Mouse (Mus musculus) adrenal gland, postnatal 36 days (tissue): ENCODE data around the gene Blm. TPM values are rescaled to one million over a fixed set of nuclear protein-coding genes. Genes with fewer than 3 reads are reported as not detected.
A peak's percentile ranks its signal among the peaks of the same experiment; 100 is the strongest.
"Not testable (repeated sequence)": the region's sequence is repeated elsewhere in the genome, so short reads cannot be mapped to it uniquely, and the experiment has no call there.

ENCODE experiments used
- DNase-seq, 2 experiments: peaks; one replicate each; pipeline ENCODE4 v3.0.0; 2021; ENCODE audit warnings: mixed read lengths in 1 of 2
- total RNA-seq, 2 experiments: library from RNA; stranded (reverse); gene quantifications; 2 replicates each; pipeline ENCODE4 v1.2.3; 2021

Blm gene
- total RNA-seq, 2 experiments from 2014 or later = 3.4 to 3.9 TPM

- no peak for DNase-seq
These were observed 469 bp downstream of the Blm start for GRCm38 (mm10) chr7:80534291-80535008.

GRCm38 (mm10) chr7:80531087-80531486 is 3.8 kb downstream of the Blm start:
- no peak for DNase-seq

GRCm38 (mm10) chr7:80530646-80531045 is 4.3 kb downstream of the Blm start:
- no peak for DNase-seq

- no peak for DNase-seq
These were observed 8.2 kb downstream of the Blm start for GRCm38 (mm10) chr7:80526698-80527097.

- DNase-seq = no peak
These were observed 22.4 kb downstream of the Blm start for GRCm38 (mm10) chr7:80512408-80513085.

- not testable (repeated sequence) for DNase-seq
These were observed 27.2 kb downstream of the Blm start for GRCm38 (mm10) chr7:80507697-80508096.

- DNase-seq = no peak
These were observed 28.9 kb downstream of the Blm start for GRCm38 (mm10) chr7:80506007-80506406.

GRCm38 (mm10) chr7:80504920-80505319 is 30.0 kb downstream of the Blm start:
- DNase-seq = no peak

- DNase-seq = no peak
These were observed 33.9 kb downstream of the Blm start for GRCm38 (mm10) chr7:80501006-80501405.

GRCm38 (mm10) chr7:80500099-80500498 is 34.8 kb downstream of the Blm start:
- DNase-seq = no peak

GRCm38 (mm10) chr7:80499190-80499962 is 35.5 kb downstream of the Blm start:
- DNase-seq = peak; percentile 20 to 47

- DNase-seq = no peak
These were observed 38.3 kb downstream of the Blm start for GRCm38 (mm10) chr7:80496656-80497055.

- DNase-seq = peak; percentile 18 to 19
These were observed 39.7 kb downstream of the Blm start for GRCm38 (mm10) chr7:80495210-80495609.

GRCm38 (mm10) chr7:80491995-80492394 is 42.9 kb downstream of the Blm start:
- DNase-seq = no peak

GRCm38 (mm10) chr7:80491086-80491485 is 43.8 kb downstream of the Blm start:
- no peak for DNase-seq

- no peak for DNase-seq
These were observed 44.6 kb downstream of the Blm start for GRCm38 (mm10) chr7:80490351-80490750.

GRCm38 (mm10) chr7:80489445-80489844 is 45.5 kb downstream of the Blm start:
- no peak for DNase-seq

- DNase-seq = no peak
These were observed 47.7 kb downstream of the Blm start for GRCm38 (mm10) chr7:80487239-80487638.

- no peak for DNase-seq
These were observed 54.8 kb downstream of the Blm start for GRCm38 (mm10) chr7:80480097-80480496.

- no peak for DNase-seq
These were observed 61.1 kb downstream of the Blm start for GRCm38 (mm10) chr7:80473837-80474236.

- DNase-seq = no peak
These were observed 66.1 kb downstream of the Blm start for GRCm38 (mm10) chr7:80468851-80469250.

- DNase-seq = no peak
These were observed 67.6 kb downstream of the Blm start for GRCm38 (mm10) chr7:80467334-80467733.

- DNase-seq = no peak
These were observed 70.1 kb downstream of the Blm start for GRCm38 (mm10) chr7:80464831-80465230.
